Mouse (Mus musculus): ENCODE measurements at regions not wholly inside any gene's neighbourhood (a gene's known extent, or its start where the extent isn't known, plus 50 kb on each side); places are given as distances from the start of the nearest gene placed in this dataset.

DNA sequence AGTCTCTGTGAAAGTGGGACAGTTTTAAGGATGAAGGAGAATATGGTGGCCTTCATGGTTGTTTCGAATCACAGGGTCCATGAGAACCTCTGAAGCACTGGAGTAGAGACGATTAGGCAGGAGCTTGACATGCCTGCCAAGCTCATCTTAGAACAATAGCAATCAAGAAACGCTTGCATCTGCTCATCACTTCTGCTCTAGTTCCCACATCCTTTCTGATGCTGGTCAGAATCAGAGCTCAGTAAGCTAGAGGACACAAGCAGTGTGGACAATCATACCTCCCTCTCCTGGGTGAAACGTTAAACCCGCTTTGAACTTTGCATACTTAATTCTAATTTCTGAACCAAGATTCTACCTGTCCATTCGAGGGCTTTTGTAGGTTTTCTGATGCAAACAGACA lies 515.8 kb upstream of the Gm9747 start:
- TF ChIP-seq HCFC1 (IDR thresholded peaks at IDR 0.05; ENCODE audit: borderline replicate concordance, insufficient read depth, low read length) (no peak), MAFK (IDR thresholded peaks at IDR 0.05; ENCODE audit: insufficient read depth, low read depth, low read length) (no peak)
